Mouse (Mus musculus) brain, embryonic 14.5 days (tissue): Measurements from ENCODE around the gene Ppp2r1b. TPM values are rescaled to one million over a fixed set of nuclear protein-coding genes. Genes with fewer than 3 reads are reported as not detected.

Experiments used
- DNase-seq: peaks from one replicate; pipeline ENCODE4 v3.0.0-alpha.2; 2011; ENCODE audit warnings: low read depth
- CTCF ChIP-seq: fragments of 200-500 bp; IDR thresholded peaks from 2 replicates; pipeline ENCODE4 v1.5.1; 2012; ENCODE audit warnings: inconsistent platforms, mild to moderate bottlenecking, moderate library complexity, borderline replicate concordance; ENCODE audit not compliant: insufficient read depth, insufficient read length; ENCODE audit errors: extremely low read depth
- POLR2A ChIP-seq: fragments of 200-500 bp; IDR thresholded peaks from 2 replicates; pipeline ENCODE4 v1.6.1; 2012; ENCODE audit warnings: mild to moderate bottlenecking, inconsistent platforms, borderline replicate concordance; ENCODE audit not compliant: poor library complexity, insufficient read depth, insufficient read length, severe bottlenecking; ENCODE audit errors: extremely low read depth
- polyA plus RNA-seq: library from polyadenylated mRNA; depleted of rRNA; stranded (reverse); fragments of >200 nt; gene quantifications from 2 replicates; pipeline ENCODE4 v1.2.3, GENCODE M21; 2012

Ppp2r1b gene
- polyA plus RNA-seq, 1 experiment: 32.2 TPM

DNA sequence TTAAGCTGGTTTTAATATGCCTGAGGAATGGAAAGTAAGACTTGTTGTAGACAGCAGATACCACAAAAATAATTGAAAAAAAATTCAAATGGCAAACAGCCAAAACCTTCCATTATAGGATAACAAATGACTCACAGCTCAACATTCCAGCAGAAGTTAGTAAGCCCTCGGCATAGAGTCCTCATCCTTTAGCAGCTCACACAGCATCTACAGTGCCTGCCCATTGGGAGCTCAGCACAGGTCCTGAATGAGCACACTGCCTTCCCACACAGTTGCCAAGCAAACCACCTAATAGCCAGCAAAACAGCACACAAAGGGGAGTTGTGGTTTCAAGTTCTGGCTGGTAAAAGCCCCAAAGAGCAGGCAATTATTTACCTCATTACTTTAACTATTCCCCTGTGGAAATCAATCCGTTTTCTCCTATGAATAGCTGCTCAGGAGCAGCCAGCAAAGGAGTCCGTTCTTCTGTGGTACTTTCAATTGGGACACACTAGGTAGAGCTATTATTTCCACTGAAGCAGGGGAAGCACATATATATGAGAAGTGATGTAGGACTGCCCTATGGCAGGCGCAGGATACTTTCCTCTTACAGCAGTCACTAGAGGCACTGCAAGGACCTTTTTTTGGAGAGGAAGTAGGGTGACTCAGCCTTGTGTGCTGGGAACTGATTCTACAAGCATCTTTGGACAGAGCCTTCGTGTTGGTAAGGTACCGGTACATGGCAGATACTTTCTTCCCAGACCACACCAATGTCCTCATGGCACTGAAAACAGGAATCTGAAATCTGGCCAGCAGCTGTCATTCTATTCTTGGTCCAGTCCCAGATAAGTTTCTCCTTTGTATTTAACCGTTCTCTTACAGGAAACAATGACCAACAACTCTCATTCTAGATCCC, 55.2 kb downstream of the Ppp2r1b start:
- peak; percentile 84 for DNase-seq
- TF ChIP-seq POLR2A: no peak
- no peak for TF ChIP-seq CTCF

DNA sequence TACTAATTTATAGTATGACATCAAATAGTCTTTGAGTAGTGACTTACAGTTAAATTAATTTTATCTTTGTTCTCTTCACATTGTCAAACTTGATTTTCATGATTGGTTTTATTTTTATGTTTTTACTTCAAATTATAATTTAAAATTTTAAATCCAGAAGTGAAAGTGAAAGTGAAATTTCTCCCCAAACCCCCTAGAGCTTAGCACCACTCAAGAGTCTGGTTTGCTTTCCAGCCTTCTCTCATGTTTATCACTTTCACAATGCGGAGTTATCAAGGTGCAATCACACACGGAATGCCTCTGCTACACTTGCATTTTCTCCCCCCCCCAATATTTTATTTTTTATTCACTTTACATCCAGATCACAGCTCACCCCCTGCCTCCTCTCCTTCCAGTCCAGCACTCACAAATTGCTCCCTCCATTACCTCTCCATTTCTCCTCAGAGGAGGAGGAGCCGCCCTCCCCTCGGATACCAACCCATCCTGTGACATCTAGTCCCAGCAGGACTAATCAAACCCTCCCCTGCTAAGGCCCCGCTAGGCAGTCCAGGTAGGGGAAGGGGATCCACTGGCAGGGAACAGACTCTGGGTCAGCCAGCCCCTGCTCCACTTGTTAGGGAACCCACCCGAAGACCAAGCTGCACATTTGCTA, 59.2 kb downstream of the Ppp2r1b start:
- TF ChIP-seq POLR2A (no peak), CTCF (no peak)
- DNase-seq: no peak

DNA sequence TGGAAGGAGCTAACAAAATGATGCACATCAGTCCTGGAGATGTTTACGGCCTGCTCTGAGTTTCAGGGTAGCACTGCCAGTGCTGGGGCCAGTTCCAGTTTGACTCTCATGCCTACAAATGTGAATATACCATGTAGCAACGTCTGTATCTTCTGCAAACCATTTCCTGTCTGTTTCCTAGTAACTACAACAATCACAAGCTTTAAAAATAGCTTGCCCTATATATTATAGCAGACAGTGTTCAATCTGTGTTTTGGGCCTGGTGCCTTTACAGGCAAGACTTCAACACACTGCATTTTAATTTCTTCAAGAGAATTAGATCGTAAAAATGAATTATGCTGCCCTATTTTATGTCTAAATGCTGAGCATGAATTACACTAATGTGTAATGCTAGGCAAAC, 60.2 kb downstream of the Ppp2r1b start:
- no peak for DNase-seq
- TF ChIP-seq CTCF (no peak), POLR2A (no peak)

DNA sequence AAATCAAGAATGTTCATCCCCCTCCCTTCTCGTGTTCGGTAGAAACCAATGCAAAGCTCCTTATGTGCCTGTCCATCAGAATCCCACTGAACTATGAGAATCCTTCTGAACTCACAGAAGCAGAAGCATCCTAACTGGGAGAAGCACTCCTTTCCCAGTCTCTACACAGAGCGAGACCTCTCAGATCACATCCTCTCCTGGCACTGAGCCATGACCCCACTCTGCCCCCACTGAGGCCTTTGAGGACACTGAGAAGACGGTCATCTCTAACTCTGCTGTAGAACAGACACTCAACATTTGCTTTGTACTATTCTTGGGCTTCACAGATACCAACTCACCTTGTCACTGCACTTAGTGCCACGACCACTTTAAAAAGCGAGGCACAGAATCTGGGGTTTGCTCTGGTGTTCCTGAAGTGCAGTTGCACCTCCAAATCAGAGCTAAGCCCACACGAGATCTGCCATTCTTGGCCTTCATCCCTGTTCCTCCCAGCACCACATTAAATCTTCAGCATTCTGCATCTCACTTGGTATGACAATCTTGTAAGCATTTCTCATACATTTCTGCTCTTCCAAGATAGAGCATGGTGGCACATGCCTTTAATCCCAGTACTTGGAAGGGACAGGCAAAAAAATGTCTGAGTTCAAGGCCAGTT, 66.9 kb downstream of the Ppp2r1b start:
- DNase-seq: no peak
- no peak for TF ChIP-seq POLR2A
- TF ChIP-seq CTCF: no peak

DNA sequence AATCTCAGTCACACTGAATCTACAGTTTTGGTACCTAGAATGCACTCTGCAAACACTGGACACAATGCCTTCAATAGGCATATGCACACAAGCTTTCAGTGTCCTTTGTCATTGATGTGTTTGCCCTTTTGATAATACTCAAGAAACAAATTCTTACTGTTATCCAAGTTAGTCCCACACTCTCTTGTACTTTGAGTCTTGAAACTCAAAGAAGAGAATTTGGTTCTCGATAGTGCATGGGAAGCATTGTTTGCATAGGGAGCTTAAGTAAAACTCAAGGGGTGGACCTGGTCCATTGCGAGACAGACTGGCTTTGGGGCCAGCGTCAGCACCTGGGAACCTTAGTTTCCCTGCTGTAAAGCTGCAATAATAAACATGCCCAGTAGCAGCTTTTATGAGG, 73.0 kb downstream of the Ppp2r1b start:
- no peak for DNase-seq
- no peak for TF ChIP-seq POLR2A
- no peak for TF ChIP-seq CTCF

DNA sequence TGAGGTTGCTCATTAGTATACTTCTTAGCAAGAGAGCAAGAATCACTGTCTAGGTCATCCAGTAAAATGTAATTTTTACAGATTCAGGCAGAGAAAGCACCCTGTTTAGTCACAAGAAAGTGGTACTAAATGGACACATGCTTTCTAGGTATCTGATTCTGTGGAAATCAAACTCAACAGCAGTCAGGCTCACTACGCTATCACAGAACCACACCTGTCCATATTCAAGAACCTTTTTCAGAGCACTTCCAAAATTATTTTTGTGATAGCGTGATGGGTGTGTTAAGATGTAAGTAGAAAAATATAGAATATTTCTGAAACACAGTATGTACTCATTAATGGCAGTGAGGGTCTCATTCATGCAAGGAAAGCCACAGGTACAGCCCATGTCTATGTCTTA, 74.5 kb downstream of the Ppp2r1b start:
- TF ChIP-seq CTCF (no peak), POLR2A (no peak)
- no peak for DNase-seq

DNA sequence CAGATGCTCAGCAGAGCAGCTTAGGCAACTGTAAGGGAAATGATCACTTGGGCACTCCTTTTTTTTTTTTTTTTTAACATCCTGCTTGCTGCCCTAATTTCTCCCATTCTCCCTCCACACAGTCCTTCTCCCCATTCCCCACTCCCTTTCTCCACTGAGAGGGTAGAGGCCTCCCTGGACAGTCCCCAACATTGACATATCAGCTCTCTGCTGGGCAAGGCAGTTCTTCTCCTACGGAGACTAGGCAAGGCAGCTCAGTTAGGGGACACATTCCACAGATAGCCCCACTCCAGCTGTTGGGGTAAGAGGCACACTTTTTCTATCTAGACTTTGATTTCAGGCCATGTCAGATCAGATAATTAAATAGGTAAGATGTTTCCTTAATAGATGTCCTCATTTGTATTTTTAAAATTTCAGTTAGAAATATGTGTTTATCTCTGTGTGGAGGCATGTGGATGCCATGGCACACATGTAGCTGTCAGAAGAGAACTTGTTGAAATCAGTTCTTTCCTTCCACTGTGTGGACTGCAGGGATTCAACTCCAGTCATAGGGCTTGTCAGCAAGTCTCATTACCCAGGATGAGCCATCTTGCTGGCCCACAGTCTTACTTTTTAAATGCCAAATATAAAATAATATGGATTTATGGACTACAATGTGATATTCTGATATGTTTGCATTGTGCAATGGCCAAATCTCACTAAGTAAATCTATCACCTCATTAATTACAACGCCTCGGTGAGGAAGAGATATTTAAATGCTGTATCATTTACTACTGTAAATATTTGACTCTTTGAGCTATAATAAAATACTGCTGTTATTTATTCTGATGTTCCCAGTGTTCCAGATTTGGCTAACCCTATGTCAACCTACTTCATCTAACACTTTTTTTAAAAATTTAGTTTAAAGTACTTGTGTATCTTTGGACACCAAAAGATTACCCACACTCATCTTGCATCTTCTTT, 76.1 kb downstream of the Ppp2r1b start:
- no peak for DNase-seq
- no peak for TF ChIP-seq CTCF
- TF ChIP-seq POLR2A: no peak

DNA sequence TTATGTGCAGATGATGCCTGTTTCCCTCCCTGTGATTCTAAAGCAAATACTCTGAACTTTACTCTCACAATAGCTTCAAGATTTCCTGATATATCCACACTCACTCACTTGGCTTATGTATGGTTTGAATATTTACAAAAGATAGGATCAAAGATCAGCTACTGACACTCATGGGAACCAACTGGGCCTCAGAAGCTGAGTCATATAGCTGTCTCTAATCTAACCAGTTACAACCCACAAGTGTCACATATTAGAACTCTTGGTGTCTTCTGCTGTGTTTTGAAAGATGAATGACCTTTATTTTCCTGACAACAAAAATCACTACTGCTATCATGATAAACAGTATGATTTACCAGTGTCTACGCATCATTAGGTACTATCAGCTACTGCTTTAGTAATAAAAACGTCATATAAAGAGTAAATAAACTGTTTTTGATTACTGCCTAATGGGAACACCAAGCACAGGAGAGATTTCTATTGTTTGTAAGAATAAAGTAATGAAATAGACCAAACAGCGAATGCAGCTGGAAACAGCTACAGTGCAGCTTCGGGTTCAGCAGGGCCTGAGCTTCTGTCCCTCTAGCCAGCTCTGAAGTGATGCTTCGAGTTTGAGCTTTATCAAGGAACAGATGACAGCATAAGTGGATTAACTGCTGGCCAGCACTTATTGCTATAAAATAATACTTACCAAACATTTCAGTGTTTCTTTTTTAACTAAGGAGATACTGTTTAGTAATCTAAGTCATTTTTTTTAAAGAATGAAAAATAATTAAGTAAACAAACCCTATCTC, 77.5 kb downstream of the Ppp2r1b start:
- no peak for DNase-seq
- TF ChIP-seq CTCF: no peak
- TF ChIP-seq POLR2A: no peak

DNA sequence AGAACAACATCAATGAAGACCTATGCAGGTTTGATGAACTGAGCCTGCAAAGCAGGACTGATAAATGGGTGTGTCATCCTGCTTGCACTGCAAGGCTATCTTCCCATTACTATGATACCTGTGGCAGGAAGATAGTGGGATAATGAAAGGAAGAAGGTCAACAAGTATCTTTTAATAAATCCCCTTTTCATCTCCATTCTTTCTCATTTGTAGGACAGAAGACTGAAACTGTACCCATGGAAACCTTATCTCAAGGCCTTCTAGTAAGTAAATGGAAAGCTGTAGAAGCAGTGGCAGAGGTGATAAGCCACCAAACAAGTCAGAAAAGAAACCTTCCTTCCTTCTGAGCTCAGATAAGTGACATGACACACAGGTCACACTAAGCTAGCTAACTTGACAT, 79.4 kb downstream of the Ppp2r1b start:
- no peak for DNase-seq
- TF ChIP-seq POLR2A: no peak
- no peak for TF ChIP-seq CTCF

DNA sequence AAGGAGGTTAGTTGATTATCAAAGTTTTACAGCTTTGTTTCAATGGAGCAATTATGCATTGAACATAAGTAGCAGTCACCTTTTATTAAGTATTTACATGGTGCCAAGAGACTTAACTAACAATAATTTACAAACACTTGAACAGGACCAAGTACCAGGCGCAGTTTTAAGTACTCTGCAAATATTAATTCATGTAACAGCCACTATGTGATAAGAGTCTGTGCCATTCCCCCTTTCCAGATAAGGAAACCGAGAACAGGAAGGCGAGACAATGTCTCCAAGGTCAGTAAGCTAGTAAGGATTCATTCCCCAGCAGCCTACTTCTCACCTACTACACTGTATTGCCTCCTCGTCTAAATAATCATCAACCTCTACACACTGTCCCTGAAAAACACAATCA, 80.7 kb downstream of the Ppp2r1b start:
- TF ChIP-seq CTCF: no peak
- TF ChIP-seq POLR2A: no peak
- DNase-seq: no peak
